Comparison of ENCODE assay signal across 23 mouse cellular contexts in genomic region chr11:6766725-6767124, GRCm38 (mm10).
DNase-seq lines count a peak whose midpoint lies in the region; ATAC-seq and TF ChIP-seq lines count a peak whose summit lies in the region.
"Had no signal": no experiment of that assay in that cellular context is flagged by ENCODE, and none has a peak within 500 bp of the region (broad histone marks: within the 10 kb centered on the region; RNA-seq: fewer than 3 reads in every experiment).

No protein-coding gene starts in this region.

- H3K9me3 ChIP-seq in kidney, postnatal 0 days (replicated peaks; ENCODE audit: low read length), result no peaks in the 10 kb centered on the region
- H3K9me3 ChIP-seq: embryonic facial prominence, embryonic 12.5 days; hindbrain, embryonic 13.5 days; limb, embryonic 15.5 days; midbrain, embryonic 15.5 days had no signal

- 31% methylated on average over 7 of the region's 7 CpGs for WGBS in kidney, postnatal 0 days
- WGBS in kidney, adult 2 months, result 55% methylated on average over 7 of the region's 7 CpGs

- no peaks in the 10 kb centered on the region for H3K36me3 ChIP-seq in kidney, postnatal 0 days (ENCODE audit: insufficient read depth, low read length)
- no peaks in the 10 kb centered on the region for H3K36me3 ChIP-seq in kidney, adult 2 months (ENCODE audit: control insufficient read depth, insufficient read depth, low read length)
- H3K36me3 ChIP-seq: embryonic facial prominence, embryonic 12.5 days; hindbrain, embryonic 13.5 days; limb, embryonic 15.5 days; midbrain, embryonic 15.5 days had no signal

- H3K27me3 ChIP-seq in kidney, postnatal 0 days (ENCODE audit: insufficient read depth, low read length), result no peaks in the 10 kb centered on the region
- H3K27me3 ChIP-seq in kidney, adult 2 months (replicated peaks; ENCODE audit: control insufficient read depth, insufficient read depth, low read length), result no peaks in the 10 kb centered on the region
- H3K27me3 ChIP-seq: embryonic facial prominence, embryonic 12.5 days; limb, embryonic 15.5 days; midbrain, embryonic 15.5 days had no signal

- ATAC-seq in kidney, postnatal 0 days (replicated peaks; ENCODE audit: low FRiP score, low read depth), result no peak
- ATAC-seq: midbrain, embryonic 15.5 days had no signal

- DNase-seq in kidney, postnatal 0 days (ENCODE audit: low spot score), result no peak
- DNase-seq in kidney, adult 2 months, result no peak
- DNase-seq in testis, postnatal 10 days (ENCODE audit: low spot score), result peak; percentile 32
- DNase-seq in testis, postnatal 14 days (ENCODE audit: low spot score), result no peak
- peak; percentile 30 to 57 for DNase-seq in right cerebral cortex, postnatal 10 days (ENCODE audit: low spot score in 2 of 2)
- no peak for DNase-seq in ovary, postnatal 10 days (ENCODE audit: low spot score)
- no peak for DNase-seq in lung, postnatal 14 days
- DNase-seq: adrenal gland, adult 2 months; cerebellum, adult 11-12 months; cerebellum, postnatal 10 days; gastrocnemius, postnatal 14 days; heart, adult 2 months; heart, postnatal 36 days; kidney, adult 18-20 months; kidney, postnatal 10 days; lung, embryonic 14.5 days; lung, postnatal 4 days; thymus, postnatal 25 days had no signal

- H3K4me3 ChIP-seq in kidney, postnatal 0 days (replicated peaks; ENCODE audit: low read depth, low read length), result no peak overlapping the region
- no peak overlapping the region for H3K4me3 ChIP-seq in kidney, adult 2 months (ENCODE audit: insufficient read depth, low read depth, low read length)
- H3K4me3 ChIP-seq: embryonic facial prominence, embryonic 12.5 days; heart, adult 2 months; hindbrain, embryonic 13.5 days; limb, embryonic 15.5 days; midbrain, embryonic 15.5 days had no signal

- H3K4me1 ChIP-seq in kidney, postnatal 0 days (replicated peaks; ENCODE audit: insufficient read depth, low read length), result no peaks in the 10 kb centered on the region
- no peaks in the 10 kb centered on the region for H3K4me1 ChIP-seq in kidney, adult 2 months (ENCODE audit: control insufficient read depth, insufficient read depth, low read length)
- H3K4me1 ChIP-seq: embryonic facial prominence, embryonic 12.5 days; limb, embryonic 15.5 days had no signal

- no peak overlapping the region for H3K4me2 ChIP-seq in kidney, postnatal 0 days (ENCODE audit: low read length)
- H3K4me2 ChIP-seq: embryonic facial prominence, embryonic 12.5 days; hindbrain, embryonic 13.5 days; limb, embryonic 15.5 days; lung, embryonic 14.5 days; midbrain, embryonic 15.5 days had no signal

- TF ChIP-seq POLR2A in kidney, adult 2 months (IDR thresholded peaks at IDR 0.05; ENCODE audit: low read depth, low read length), result no peak

- H3K9ac ChIP-seq in kidney, postnatal 0 days (ENCODE audit: low read depth, low read length), result 0 out of 2 replicates have a peak overlapping the region, but pooled peaks have one; percentile 2
- H3K9ac ChIP-seq: embryonic facial prominence, embryonic 12.5 days; hindbrain, embryonic 13.5 days; limb, embryonic 15.5 days; liver, embryonic 14.5 days; lung, embryonic 14.5 days; midbrain, embryonic 15.5 days had no signal

- H3K27ac ChIP-seq in kidney, postnatal 0 days, result no peak overlapping the region
- H3K27ac ChIP-seq in kidney, adult 2 months (ENCODE audit: insufficient read depth, low read depth, low read length), result no peak overlapping the region
- H3K27ac ChIP-seq: embryonic facial prominence, embryonic 12.5 days; heart, adult 2 months; hindbrain, embryonic 13.5 days; limb, embryonic 15.5 days; liver, embryonic 14.5 days; midbrain, embryonic 15.5 days had no signal

- TF ChIP-seq CTCF in kidney, postnatal 0 days (IDR thresholded peaks at IDR 0.05; ENCODE audit: low read depth), result no peak
- TF ChIP-seq CTCF in kidney, adult 2 months (conservative IDR thresholded peaks at IDR 0.05; ENCODE audit: insufficient read depth, insufficient read length, low read depth, low read length), result no peak

Comparison
In these comparisons a context has a peak if more than half of its experiments do, and no peak if none do; other contexts are left out.
1. DNase-seq: peak in testis, postnatal 10 days (single experiment) and right cerebral cortex, postnatal 10 days (2 of 2); none in kidney, postnatal 0 days (single experiment), kidney, adult 2 months (single experiment), testis, postnatal 14 days (single experiment), ovary, postnatal 10 days (single experiment) and lung, postnatal 14 days (single experiment).